Mouse (Mus musculus): Measurements from ENCODE around the gene Ncan.

The Ncan gene

GRCm38 (mm10) chr8:70120667-70121066, at the start of gene Ncan:
Gene Ncan, minus strand, starts transcription at chr8:70120873.
- in situ Hi-C loops (cut with MboI; ENCODE audit: unreplicated experiment in 2 of 2) = loop anchor here (5.0 to 25.0 kb wide), 4 partner anchors 198 to 793 kb away; partner anchors contain the start of gene Zfp868 (in 1 of the 2)

GRCm38 (mm10) chr8:70170116-70170515, 49.4 kb upstream of the Ncan start:
- in situ Hi-C loops (cut with MboI; ENCODE audit: unreplicated experiment in 2 of 2) = no loop called here

- in situ Hi-C loops (cut with MboI; ENCODE audit: unreplicated experiment in 2 of 2) = loop anchor here (5.0 to 10.0 kb wide), 4 partner anchors 54 to 249 kb away; no protein-coding TSS in a partner anchor
These were observed 45.9 kb upstream of the Ncan start for GRCm38 (mm10) chr8:70166504-70167110.

- in situ Hi-C loops (cut with MboI; ENCODE audit: unreplicated experiment in 2 of 2) = loop anchor here (5.0 to 10.0 kb wide), 2 partner anchors 159 to 241 kb away; no protein-coding TSS in a partner anchor
These were observed 42.6 kb upstream of the Ncan start for GRCm38 (mm10) chr8:70163316-70163715.

- in situ Hi-C loops (cut with MboI; ENCODE audit: unreplicated experiment in 2 of 2) = loop anchor here (5.0 to 10.0 kb wide), 2 partner anchors 155 to 238 kb away; no protein-coding TSS in a partner anchor
These were observed 39.3 kb upstream of the Ncan start for GRCm38 (mm10) chr8:70160015-70160414.

- in situ Hi-C loops (cut with MboI; ENCODE audit: unreplicated experiment in 2 of 2) = no loop called here
These were observed 38.5 kb upstream of the Ncan start for GRCm38 (mm10) chr8:70159211-70159610.

- in situ Hi-C loops (cut with MboI; ENCODE audit: unreplicated experiment in 2 of 2) = no loop called here
These were observed 37.6 kb upstream of the Ncan start for GRCm38 (mm10) chr8:70158069-70158853.

- in situ Hi-C loops (cut with MboI; ENCODE audit: unreplicated experiment in 2 of 2) = no loop called here
These were observed 36.6 kb upstream of the Ncan start for GRCm38 (mm10) chr8:70157240-70157800.

- in situ Hi-C loops (cut with MboI; ENCODE audit: unreplicated experiment in 2 of 2) = no loop called here
These were observed 32.0 kb upstream of the Ncan start for GRCm38 (mm10) chr8:70152537-70153257.

GRCm38 (mm10) chr8:70150158-70150557, 29.5 kb upstream of the Ncan start:
- in situ Hi-C loops (cut with MboI; ENCODE audit: unreplicated experiment in 2 of 2) = no loop called here

GRCm38 (mm10) chr8:70147678-70148607, 27.3 kb upstream of the Ncan start:
- in situ Hi-C loops (cut with MboI; ENCODE audit: unreplicated experiment in 2 of 2) = no loop called here

- in situ Hi-C loops (cut with MboI; ENCODE audit: unreplicated experiment in 2 of 2) = no loop called here
These were observed 19.3 kb upstream of the Ncan start for GRCm38 (mm10) chr8:70139981-70140380.

- in situ Hi-C loops (cut with MboI; ENCODE audit: unreplicated experiment in 2 of 2) = no loop called here
These were observed 18.6 kb upstream of the Ncan start, which contains the start of the genes Rfxank, Borcs8 and Mef2b for GRCm38 (mm10) chr8:70139026-70139857. Gene Rfxank, minus strand, starts transcription at chr8:70139154. Gene Borcs8, plus strand, starts transcription at chr8:70139499. Gene Mef2b, plus strand, starts transcription at chr8:70139711.

- in situ Hi-C loops (cut with MboI; ENCODE audit: unreplicated experiment in 2 of 2) = no loop called here
These were observed 17.2 kb upstream of the Ncan start for GRCm38 (mm10) chr8:70137890-70138289.

- in situ Hi-C loops (cut with MboI; ENCODE audit: unreplicated experiment in 2 of 2) = no loop called here
These were observed 15.9 kb upstream of the Ncan start for GRCm38 (mm10) chr8:70136591-70136990.

GRCm38 (mm10) chr8:70134931-70135330, 14.3 kb upstream of the Ncan start:
- in situ Hi-C loops (cut with MboI; ENCODE audit: unreplicated experiment in 2 of 2) = no loop called here

GRCm38 (mm10) chr8:70134086-70134485, 13.4 kb upstream of the Ncan start:
- in situ Hi-C loops (cut with MboI; ENCODE audit: unreplicated experiment in 2 of 2) = no loop called here

GRCm38 (mm10) chr8:70131166-70131883, 10.7 kb upstream of the Ncan start, which contains the start of gene Nr2c2ap:
Gene Nr2c2ap, plus strand, starts transcription at chr8:70131333.
- in situ Hi-C loops (cut with MboI; ENCODE audit: unreplicated experiment in 2 of 2) = no loop called here

Data from v-Abl transformed pro-B cells (cell line).